Mouse (Mus musculus): ENCODE data around the gene Msantd2. TPM values are rescaled to one million over a fixed set of nuclear protein-coding genes. Genes with fewer than 3 reads are reported as not detected.

Msantd2 gene
- 20.9 to 44.1 TPM (median 28.5 TPM) in 3 replicates for total RNA-seq (2017)

DNA sequence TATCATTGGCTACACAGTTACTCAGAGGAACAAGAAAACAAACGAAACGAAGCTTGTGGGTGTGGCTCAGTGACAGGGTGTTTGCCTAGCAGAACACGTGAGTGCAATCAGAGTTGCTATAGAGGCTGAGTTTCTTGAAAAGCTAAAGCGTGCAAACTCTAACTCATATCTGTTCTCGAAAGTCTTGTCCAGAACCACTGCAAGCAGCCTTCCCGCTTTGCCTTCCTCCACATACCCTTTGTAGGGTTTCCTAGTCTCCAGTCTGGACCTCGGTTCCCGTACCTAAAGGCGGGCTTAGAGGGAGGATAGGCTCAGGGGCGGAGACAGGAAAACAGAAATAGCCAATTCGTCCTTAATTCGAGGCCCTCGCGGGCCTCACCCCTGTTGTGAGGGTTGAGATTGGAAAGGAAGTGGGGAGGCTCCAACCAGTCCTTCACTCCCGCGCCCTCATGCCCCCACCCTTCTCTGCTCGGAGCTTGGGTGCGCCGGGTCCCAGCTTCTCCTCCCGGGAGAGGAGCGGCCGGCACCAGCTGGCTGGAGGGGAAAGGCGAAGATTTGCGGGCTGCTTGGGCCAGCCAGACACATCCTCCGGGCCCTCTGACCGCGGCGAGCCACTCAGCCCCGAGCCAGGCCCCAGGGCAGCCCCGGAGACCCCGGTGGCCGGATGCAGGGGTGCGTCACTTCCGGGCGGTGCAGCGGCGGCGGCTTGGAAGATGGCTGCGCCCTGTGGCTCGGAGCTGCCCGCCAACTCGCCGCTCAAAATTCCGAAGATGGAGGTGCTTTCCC, at the start of gene Msantd2:
Gene Msantd2 (plus strand): TSS at position 709 of the 786 bp plus-strand sequence.
- peak; percentile 82 for ATAC-seq (replicated peaks; ENCODE audit: insufficient number of reproducible peaks, low FRiP score, low TSS enrichment, poor library complexity, severe bottlenecking)

DNA sequence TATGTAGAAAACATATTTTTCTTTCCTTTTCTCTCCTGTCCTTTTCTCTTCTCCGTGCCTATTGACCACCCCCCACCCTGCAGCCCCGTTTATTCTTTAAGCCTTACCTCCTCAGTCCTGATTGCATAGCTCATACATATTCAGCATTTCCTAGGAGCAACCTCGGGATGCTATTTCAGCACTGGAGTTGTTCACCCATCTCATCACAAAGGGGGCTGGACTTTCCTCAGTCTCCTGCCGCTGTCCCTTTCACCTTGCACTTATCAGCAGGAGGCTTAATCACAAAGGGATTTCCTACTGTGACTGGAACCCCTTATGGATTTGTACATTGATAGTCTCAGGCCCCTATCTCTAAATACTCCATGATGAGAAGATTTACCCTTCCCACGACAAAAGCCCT, 36.7 kb upstream of the Msantd2 start:
- ATAC-seq (replicated peaks; ENCODE audit: insufficient number of reproducible peaks, low FRiP score, low TSS enrichment, poor library complexity, severe bottlenecking), result no peak

DNA sequence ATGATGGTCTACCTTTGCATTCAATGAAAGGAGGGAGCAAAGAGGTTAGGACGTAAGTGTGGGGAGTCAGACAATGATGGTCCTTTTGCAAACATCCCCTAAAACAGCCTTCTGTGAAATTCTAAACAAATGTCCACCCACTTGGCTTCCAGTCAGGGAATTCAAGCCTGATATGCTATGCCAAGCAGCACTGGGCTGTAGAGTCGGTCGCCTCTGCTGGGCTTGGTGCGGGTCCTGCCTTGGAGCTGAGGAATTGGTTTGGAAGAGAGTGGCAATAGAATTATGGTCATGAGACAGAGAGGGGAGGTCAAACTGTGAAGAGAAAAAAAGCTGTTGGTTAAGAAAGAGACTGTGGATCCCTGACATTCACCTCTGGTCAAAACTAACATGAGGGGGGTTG, 35.8 kb upstream of the Msantd2 start:
- no peak for ATAC-seq (replicated peaks; ENCODE audit: insufficient number of reproducible peaks, low FRiP score, low TSS enrichment, poor library complexity, severe bottlenecking)

DNA sequence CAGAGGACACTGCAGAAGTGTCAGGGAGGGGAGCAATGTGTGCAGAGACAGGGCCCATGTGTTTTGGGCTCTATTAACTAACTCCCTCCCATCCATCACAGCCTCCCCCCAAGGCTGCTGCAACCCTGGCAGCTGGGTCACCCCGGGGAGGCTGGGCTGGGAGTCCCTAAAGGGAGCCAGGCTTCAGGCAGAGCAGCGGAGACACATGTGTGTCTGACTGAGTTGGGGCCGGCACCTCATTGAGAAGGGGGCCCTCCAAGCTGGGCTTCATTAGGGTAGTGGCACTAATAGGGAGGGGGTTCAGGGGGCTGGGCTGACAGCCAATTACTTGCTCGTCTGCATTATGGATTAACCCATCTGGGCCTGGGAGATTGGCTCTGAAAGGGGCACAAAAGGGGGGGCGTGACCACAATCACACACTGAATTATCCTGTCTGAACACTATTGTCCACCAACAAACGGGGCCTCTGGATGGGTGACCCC, 35.1 kb upstream of the Msantd2 start:
- no peak for ATAC-seq (replicated peaks; ENCODE audit: insufficient number of reproducible peaks, low FRiP score, low TSS enrichment, poor library complexity, severe bottlenecking)

DNA sequence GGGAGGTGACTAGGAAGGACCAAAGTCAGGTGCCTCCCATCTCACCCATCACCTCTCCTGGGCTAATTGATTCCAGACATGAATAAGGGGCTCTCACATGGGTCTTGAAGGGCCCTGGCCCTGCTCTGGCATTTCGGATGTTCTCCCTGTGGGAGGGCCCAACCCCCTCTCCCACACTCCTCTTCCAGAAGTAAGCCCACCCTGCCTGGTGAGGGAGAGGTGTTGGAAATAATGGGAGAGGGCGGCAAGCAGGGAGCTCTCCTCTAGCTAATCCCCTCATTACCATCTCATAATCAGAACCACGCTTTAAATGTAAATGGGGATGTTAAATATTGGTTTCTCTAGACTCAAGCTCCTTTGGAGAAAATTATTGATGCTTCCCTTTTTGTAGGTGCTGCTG, 34.1 kb upstream of the Msantd2 start:
- ATAC-seq (replicated peaks; ENCODE audit: insufficient number of reproducible peaks, low FRiP score, low TSS enrichment, poor library complexity, severe bottlenecking), result no peak

DNA sequence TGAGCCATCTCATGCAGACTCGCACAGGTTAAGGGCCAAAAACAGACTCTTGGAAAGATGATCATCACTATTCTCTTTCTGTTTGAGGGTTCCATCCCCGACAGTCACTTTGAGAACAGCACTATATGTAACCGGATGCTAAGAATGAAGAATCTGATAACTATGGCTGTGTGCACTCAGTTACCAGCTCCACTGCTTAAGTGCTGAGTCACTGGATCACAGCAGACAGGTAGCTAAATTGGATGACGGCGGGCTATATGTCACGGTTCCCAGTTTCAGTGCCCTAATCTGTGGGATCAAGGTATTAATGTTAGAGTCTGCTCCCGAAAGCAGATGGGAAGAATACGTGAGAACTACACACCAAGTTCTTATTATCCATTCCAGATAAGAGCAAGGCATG, 33.3 kb upstream of the Msantd2 start:
- no peak for ATAC-seq (replicated peaks; ENCODE audit: insufficient number of reproducible peaks, low FRiP score, low TSS enrichment, poor library complexity, severe bottlenecking)

DNA sequence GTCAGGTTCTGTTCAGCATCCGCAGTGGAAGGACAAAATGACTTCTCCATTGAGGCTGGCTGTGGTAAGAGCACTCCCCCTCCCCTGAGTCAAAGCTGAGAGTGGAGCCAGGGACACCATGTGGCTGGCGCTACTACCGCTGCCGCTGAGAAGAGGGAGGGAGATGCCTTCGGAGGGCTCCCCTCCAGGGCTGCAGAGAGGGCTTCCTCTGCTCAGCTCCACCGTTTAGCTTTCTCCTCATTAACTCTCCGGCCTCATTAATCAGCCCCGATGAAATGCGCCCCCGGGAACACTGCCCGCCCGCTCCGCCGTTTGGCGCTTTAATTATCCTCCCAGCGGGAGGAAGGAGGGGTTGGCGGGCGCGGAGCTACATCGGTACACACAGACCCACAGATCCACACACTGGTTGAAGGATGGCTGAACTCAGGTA, 32.6 kb upstream of the Msantd2 start:
- no peak for ATAC-seq (replicated peaks; ENCODE audit: insufficient number of reproducible peaks, low FRiP score, low TSS enrichment, poor library complexity, severe bottlenecking)

DNA sequence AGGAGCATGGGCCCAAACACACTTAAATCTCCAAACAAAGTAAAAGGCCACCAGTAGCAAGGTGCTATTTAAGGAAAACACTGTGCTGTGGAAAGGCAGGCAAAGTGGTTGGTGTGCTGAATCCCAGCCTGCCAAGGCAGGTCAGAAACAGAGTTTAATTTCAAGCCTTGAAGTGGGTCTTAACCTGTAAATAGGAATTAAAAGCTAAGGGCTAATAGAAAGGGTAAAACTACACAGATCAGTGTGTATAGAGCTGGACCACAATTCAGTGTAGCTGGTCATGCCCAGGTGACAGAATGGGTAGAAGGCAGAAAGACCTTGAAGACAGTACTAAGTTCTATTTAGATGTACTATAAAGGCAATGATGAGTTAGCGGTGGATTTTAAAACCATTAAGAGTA, 32.0 kb upstream of the Msantd2 start:
- no peak for ATAC-seq (replicated peaks; ENCODE audit: insufficient number of reproducible peaks, low FRiP score, low TSS enrichment, poor library complexity, severe bottlenecking)

DNA sequence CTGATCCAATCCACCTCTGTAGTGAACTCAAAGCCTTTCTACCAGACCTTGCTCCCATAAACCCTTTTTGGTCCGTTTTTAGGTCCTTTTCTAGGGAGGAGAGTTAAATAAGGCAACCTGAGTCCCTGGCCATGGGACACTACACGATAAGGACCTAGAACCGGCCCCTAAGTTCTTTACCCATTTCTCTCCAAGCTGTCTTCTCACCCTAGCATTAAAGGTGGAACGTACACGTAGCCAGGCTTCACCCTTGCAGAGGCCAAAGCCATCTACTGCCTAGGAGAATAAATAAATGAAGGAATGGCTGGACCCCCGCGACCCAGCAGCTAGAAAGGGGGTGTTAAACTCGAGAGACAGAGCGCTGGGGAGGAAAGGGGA, 29.5 kb upstream of the Msantd2 start:
- no peak for ATAC-seq (replicated peaks; ENCODE audit: insufficient number of reproducible peaks, low FRiP score, low TSS enrichment, poor library complexity, severe bottlenecking)

DNA sequence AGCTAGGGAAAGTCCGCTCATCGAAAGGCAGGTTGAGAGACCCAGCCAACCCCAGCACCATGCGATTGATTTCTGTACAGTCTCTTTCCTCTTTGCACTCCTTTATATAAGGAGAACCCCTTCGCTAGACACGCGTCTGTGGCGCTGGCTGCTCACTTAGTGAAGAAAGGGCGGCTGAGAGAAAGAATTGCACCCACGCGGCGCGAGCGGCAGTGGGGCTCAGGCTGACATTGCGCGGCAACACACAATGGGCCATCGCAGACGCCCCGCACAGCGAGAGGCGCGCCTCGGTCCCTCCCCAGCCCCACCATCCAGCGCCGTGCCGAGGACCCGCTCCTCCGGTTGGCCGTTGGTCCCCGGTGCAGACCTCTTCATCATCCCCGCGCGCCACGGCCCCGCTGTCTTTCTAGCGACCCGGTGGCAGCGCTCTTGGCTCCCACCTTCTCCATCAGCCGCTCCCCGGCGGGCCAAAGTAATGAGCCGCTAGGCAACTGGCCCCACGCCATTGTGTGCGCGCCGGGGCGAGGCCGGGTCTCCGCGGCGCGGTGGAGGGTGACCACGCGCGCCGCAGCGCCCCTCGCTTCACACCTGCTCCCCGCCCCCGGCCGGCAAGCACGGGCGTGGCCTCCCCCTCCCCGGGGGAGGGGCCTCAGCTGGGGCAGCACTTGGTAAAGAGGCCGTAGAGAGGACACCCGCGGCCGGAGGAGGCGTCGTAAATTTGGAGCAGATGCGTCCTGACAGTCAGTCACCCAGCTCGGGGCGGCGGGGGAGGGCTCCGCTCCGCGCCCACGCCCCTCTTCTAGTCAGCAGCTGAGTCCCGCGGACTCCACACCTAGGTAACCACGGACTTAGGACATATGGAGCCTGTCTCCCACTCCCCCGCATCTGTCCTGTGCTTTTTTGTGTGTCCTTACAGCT, 28.8 kb upstream of the Msantd2 start:
- no peak; the same call in 1 of the 2 replicates for ATAC-seq (replicated peaks; ENCODE audit: insufficient number of reproducible peaks, low FRiP score, low TSS enrichment, poor library complexity, severe bottlenecking)

DNA sequence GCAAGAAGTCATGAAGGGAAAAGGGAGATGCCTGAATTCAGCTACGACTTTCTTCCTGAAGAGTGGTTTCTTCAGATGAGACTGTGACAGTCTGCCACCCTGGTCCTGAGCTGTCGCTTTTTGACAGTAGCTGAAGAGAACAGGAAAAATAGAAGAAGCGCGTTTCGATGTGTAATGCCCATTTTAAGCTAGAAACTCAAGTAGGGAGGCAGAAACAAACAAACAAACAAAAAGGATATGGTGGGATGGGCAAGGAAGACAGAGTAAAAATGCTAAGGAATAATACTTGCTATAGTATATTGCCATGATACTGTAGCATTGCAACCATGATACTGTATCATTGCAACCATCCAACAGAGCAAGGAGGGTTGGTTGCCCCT, 28.2 kb upstream of the Msantd2 start:
- ATAC-seq (replicated peaks; ENCODE audit: insufficient number of reproducible peaks, low FRiP score, low TSS enrichment, poor library complexity, severe bottlenecking), result no peak

DNA sequence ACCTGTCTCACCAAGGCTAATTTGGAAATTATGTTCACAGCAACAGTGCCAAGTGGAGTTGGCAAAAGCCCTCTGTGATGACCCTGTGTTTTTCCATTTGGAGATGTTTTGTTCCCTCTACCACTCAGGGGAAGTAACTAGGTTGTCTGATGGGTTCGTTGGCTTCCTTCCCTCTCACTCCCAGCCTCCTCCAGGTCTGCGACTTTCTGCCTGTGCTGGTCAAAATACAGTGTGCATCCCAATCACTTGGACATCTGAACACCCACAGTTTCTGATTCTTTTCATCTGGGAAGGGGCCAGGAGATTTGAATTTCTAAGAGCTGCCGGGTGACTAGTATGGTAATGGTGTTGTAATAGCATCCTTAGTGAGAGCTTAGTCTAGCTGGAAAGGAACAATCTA, 27.5 kb upstream of the Msantd2 start:
- no peak for ATAC-seq (replicated peaks; ENCODE audit: insufficient number of reproducible peaks, low FRiP score, low TSS enrichment, poor library complexity, severe bottlenecking)

DNA sequence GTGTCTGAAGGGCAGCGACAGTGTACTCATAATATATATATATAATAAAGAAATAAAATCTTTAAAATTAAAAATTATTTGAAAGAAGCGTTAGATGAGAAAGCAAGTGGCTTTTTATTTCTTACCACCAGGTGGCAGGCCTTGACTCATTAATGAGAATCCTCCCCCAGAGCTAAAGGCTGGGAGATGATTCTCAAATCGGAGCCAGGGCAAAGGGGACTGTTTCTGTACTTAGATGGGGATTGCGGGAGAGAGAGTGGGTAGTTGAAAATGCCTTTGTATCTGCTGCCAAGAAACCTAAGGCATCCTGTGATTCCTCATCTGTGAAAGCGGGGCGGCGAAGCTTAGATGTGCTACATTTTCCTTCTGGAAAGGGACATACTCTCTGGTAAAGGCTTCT, 26.4 kb upstream of the Msantd2 start:
- no peak for ATAC-seq (replicated peaks; ENCODE audit: insufficient number of reproducible peaks, low FRiP score, low TSS enrichment, poor library complexity, severe bottlenecking)

DNA sequence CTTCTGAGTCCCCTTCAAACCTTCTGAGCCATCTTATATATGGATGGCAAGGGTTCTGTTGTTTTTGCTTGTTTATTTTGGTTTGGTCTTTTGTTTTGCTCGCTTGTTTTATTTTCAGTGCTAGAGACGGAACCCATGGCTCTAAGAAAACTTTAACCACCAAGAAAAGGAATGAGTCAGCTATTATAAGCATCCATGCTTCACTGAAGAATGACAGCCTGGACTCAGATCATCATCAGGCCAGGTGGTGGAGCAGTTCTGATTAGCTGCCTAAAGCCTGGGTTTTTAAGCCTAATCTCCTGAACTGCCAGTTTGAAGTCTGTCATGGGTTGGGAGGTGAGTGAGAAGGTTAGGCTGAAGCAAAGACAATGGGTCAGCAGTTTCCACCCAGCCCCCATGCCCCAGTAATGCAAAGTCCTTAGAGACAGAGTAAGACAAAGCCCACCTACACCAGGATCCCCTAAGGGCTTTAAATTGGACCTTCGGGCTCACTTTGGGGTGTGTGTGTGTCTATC, 15.5 kb upstream of the Msantd2 start:
- ATAC-seq (replicated peaks; ENCODE audit: insufficient number of reproducible peaks, low FRiP score, low TSS enrichment, poor library complexity, severe bottlenecking), result no peak

DNA sequence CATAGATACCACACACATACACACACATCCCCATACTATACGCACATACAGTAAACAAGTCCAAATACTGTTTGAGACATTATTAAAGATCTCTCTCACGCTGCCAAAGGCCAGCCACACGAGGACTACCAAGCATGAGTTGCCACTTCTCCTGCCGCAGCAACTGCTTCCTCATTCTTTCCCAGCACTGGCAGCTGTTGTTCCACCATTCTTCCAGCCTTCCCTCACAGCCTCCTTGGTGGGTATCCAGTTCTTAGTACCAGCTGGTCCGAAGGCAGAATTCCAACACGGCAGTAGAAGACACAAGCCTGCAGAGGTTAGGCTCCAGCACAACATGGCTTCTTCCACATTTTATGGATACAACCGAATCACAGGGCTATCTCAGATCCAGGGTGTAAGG, 14.2 kb upstream of the Msantd2 start:
- ATAC-seq (replicated peaks; ENCODE audit: insufficient number of reproducible peaks, low FRiP score, low TSS enrichment, poor library complexity, severe bottlenecking), result no peak

DNA sequence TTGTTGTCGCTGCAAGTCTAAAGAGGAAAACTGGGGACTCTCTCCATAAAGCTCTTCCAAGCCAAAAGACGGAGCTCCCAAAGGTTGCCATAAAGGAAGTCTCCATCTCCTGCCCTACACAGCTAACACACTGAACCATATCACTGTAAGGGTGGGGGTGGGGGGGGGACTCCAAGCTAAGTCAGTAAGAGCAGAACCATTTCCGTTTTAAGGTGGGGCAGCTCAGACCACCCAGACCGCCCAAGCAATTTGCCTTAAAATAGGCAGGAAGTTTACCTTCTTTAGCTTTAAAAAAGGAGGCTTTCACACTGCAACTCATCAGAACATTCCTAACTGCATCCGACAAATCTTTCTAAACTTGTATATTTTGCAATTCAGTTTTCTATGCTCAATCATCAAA, 4.0 kb upstream of the Msantd2 start:
- no peak for ATAC-seq (replicated peaks; ENCODE audit: insufficient number of reproducible peaks, low FRiP score, low TSS enrichment, poor library complexity, severe bottlenecking)

DNA sequence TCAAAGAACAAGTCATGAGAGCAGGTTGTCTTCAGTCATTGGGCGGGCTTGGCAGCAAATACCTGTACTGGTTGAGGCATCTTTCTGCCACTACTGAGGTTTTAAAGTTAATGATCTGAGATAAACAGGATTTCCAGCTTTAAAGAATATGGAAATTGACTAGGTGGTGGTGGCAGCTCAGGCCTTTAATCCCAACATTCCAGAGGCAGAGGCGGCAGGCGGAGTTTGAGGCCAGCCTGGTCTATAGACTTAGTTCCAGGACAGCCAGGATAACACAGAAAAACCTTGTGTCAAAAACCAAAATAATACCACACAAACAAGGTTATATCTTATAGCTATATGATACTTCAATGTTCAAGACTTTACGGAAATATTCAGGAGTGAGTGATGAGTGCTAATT, 1.1 kb upstream of the Msantd2 start:
- no peak for ATAC-seq (replicated peaks; ENCODE audit: insufficient number of reproducible peaks, low FRiP score, low TSS enrichment, poor library complexity, severe bottlenecking)

DNA sequence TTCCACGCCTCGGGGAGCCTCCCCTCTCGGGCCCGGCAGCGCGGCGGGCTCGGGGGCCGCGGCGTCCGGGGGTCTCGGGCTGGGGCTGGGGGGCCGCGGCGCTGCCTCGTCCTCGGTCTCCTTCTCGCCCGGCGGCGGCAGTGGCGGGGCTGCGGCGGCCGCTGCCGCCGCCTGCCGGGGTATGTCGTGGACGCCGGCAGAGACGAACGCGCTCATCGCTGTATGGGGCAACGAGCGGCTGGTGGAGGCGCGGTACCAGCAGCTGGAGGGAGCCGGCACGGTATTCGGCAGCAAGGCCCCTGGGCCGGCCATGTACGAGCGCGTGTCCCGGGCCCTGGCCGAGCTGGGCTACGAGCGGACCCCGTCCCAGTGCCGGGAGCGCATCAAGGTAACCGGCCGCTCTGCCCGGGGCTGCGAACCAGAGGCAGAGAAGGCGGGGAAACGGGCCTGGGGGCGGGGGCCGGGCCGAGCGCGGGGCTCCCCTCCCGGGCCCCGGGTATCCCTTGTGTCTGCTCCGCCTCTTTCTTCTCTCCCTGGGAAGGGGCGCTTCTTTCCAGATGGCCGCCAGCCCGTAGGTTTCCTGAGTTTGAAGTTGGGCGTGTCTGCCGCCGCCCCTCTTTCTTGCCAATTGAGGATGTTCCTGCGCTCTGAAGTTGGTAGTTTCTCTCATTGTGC, 464 bp downstream of the Msantd2 start:
- ATAC-seq (replicated peaks; ENCODE audit: insufficient number of reproducible peaks, low FRiP score, low TSS enrichment, poor library complexity, severe bottlenecking), result no peak

DNA sequence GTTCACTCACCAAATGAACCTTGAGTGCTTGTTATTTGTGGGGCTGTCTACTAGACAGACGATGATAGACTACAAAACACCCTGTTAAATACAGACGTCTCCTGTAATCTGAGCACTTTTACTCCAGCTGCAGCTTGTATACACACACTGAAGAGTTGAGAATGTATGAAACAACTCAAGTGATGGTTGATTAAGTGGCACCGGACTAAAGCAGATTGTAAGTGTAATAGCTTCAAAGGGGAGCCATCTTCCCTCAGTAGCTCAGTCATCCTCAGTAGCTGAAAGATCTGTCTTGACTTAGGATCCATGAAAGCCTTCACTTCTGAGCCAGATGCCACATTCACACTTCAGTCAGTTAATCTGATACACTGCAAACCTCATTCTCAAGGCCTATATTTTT, 6.6 kb downstream of the Msantd2 start:
- ATAC-seq (replicated peaks; ENCODE audit: insufficient number of reproducible peaks, low FRiP score, low TSS enrichment, poor library complexity, severe bottlenecking), result no peak

All from monocyte, adult 5-6 weeks (primary cell).